Mouse (Mus musculus) heart, adult 2 months (tissue): ENCODE data around the gene Gm20696. TPM values are rescaled to one million over a fixed set of nuclear protein-coding genes. Genes with fewer than 3 reads are reported as not detected.
A peak's percentile ranks its signal among the peaks of the same experiment; 100 is the strongest.

ENCODE experiments used
- DNase-seq, 2 experiments: peaks; one replicate each; pipeline ENCODE4 v3.0.0; 2021
- H3K27ac ChIP-seq: fragments of 200-600 bp; 2 replicates; pipeline ENCODE4 v1.8.1; 2022
- H3K27me3 ChIP-seq: fragments of 200-500 bp; 2 replicates; pipeline ENCODE4 v1.6.1; 2012; ENCODE audit warnings: mild to moderate bottlenecking, low read length, inconsistent platforms, mixed read lengths; ENCODE audit not compliant: control insufficient read depth, insufficient read depth
- H3K36me3 ChIP-seq: fragments of 200-500 bp; 2 replicates; pipeline ENCODE4 v1.6.1; 2012; ENCODE audit warnings: low read length, inconsistent platforms; ENCODE audit not compliant: control insufficient read depth, insufficient read depth
- H3K4me1 ChIP-seq: fragments of 200-500 bp; 2 replicates; pipeline ENCODE4 v1.6.1; 2011; ENCODE audit warnings: low read length; ENCODE audit not compliant: control insufficient read depth, insufficient read depth
- H3K4me3 ChIP-seq: fragments of 200-600 bp; 2 replicates; pipeline ENCODE4 v1.8.1; 2022
- H3K79me2 ChIP-seq: fragments of 200-500 bp; replicated peaks from 2 replicates; pipeline ENCODE4 v1.6.1; 2012; ENCODE audit warnings: mild to moderate bottlenecking, inconsistent platforms, low read length, moderate library complexity, mixed read lengths; ENCODE audit not compliant: control insufficient read depth, insufficient read depth
- H3K9ac ChIP-seq: fragments of 200-500 bp; 2 replicates; pipeline ENCODE4 v1.6.1; 2012; ENCODE audit warnings: low read depth, mild to moderate bottlenecking, control low read depth, inconsistent platforms, low read length, mixed read lengths
- CTCF ChIP-seq: fragments of 200-600 bp; IDR thresholded peaks from 2 replicates; pipeline ENCODE4 v1.8.1; 2022; ENCODE audit warnings: antibody characterized with exemption, mild to moderate bottlenecking, moderate library complexity
- EP300 ChIP-seq: fragments of 200-500 bp; IDR thresholded peaks from 2 replicates; pipeline ENCODE4 v1.6.1; 2011; ENCODE audit warnings: low read depth, low read length, control low read depth; ENCODE audit not compliant: insufficient read depth
- POLR2A ChIP-seq: fragments of 200-500 bp; IDR thresholded peaks from 2 replicates; pipeline ENCODE4 v1.6.1; 2011; ENCODE audit warnings: mild to moderate bottlenecking, low read depth, low read length, control low read depth; ENCODE audit not compliant: insufficient read depth
- WGBS: fragments of 180-500 bp; shearing (Covaris S2); methylation state at CpG from one replicate; pipeline ENCODE4 v1.1.7; 2018; 5-methylcytosine and 5-hydroxymethylcytosine counted together
- intact Hi-C: fragments of 180-260 bp; cut with DNase I; formaldehyde crosslinking; loops from one replicate; pipeline ENCODE4 v1.15.1; 2025
- polyA plus RNA-seq: library from polyadenylated mRNA; depleted of rRNA; stranded (reverse); fragments of >200 nt; gene quantifications from 2 replicates; pipeline ENCODE4 v1.2.3, GENCODE M21; 2012
- total RNA-seq, 2 experiments: library from RNA; stranded (reverse); gene quantifications; 2 replicates each; pipeline ENCODE4 v1.2.3; 2021

Gm20696 gene
- total and polyA plus RNA-seq, 3 experiments: 0.61 to 1.7 (median 1.4) TPM

- intact Hi-C loops: loop anchor here (10.0 kb wide), 3 partner anchors 89 to 1001 kb away; no protein-coding TSS in a partner anchor
- no peaks in the 10 kb centered on the region for H3K4me1 ChIP-seq
- H3K27me3 ChIP-seq: peaks cover 1% of the 10 kb centered on the region
- DNase-seq: no peak
- WGBS: 57% methylated on average over 8 of the region's 8 CpGs
- peak; percentile 47 for TF ChIP-seq CTCF
- no peak for TF ChIP-seq POLR2A
- no peaks in the 10 kb centered on the region for H3K79me2 ChIP-seq
- no peak overlapping the region for H3K27ac ChIP-seq
- H3K4me3 ChIP-seq: no peak overlapping the region
- H3K9ac ChIP-seq: no peak overlapping the region
- H3K36me3 ChIP-seq: no peaks in the 10 kb centered on the region
These were observed 141.2 kb downstream of the Gm20696 start for GRCm38 (mm10) chr6:99525351-99525750.

GRCm38 (mm10) chr6:99523679-99524370 lies 142.8 kb downstream of the Gm20696 start:
- H3K79me2 ChIP-seq: no peaks in the 10 kb centered on the region
- intact Hi-C loops: loop anchor here (5.0 to 10.0 kb wide), 9 partner anchors 37 to 999 kb away; partner anchors contain the start of gene Rybp
- H3K9ac ChIP-seq: peak overlapping the region; percentile 77
- peak in 1 of 2 experiments; percentile 17 for DNase-seq
- H3K4me1 ChIP-seq: no peaks in the 10 kb centered on the region
- H3K36me3 ChIP-seq: no peaks in the 10 kb centered on the region
- WGBS: 32% methylated on average over 10 of the region's 10 CpGs
- H3K27ac ChIP-seq: peak overlapping the region; percentile 99
- TF ChIP-seq POLR2A: no peak
- TF ChIP-seq CTCF: no peak
- TF ChIP-seq EP300: no peak
- H3K4me3 ChIP-seq: peak overlapping the region; percentile 85
- H3K27me3 ChIP-seq: no peaks in the 10 kb centered on the region

GRCm38 (mm10) chr6:99523109-99523632 lies 143.4 kb downstream of the Gm20696 start:
- intact Hi-C loops: loop anchor here (5.0 to 10.0 kb wide), 9 partner anchors 36 to 998 kb away; partner anchors contain the start of gene Rybp
- Histone ChIP-seq H3K4me1 (no peaks in the 10 kb centered on the region), H3K4me3 (peak overlapping the region; percentile 85), H3K27me3 (no peaks in the 10 kb centered on the region), H3K36me3 (no peaks in the 10 kb centered on the region), H3K9ac (peak overlapping the region; percentile 77), H3K79me2 (no peaks in the 10 kb centered on the region), H3K27ac (peak overlapping the region; percentile 99)
- peak; percentile 85 to 87 for DNase-seq
- TF ChIP-seq CTCF (no peak; the same call in 1 of the 2 replicates), POLR2A (peak; percentile 77), EP300 (peak; percentile 41)
- WGBS: 1% methylated on average over 22 of the region's 22 CpGs

GRCm38 (mm10) chr6:99522359-99523108 lies 144.1 kb downstream of the Gm20696 start, which contains the start of gene Foxp1:
TSS of gene Foxp1 (minus strand) at chr6:99522721.
- WGBS: 1% methylated on average over 72 of the region's 72 CpGs
- TF ChIP-seq CTCF: no peak
- TF ChIP-seq POLR2A: peak; percentile 40; the same call in 1 of the 2 replicates
- no peaks in the 10 kb centered on the region for H3K4me1 ChIP-seq
- peak within 1 kb of the TSS; percentile 81 for H3K9ac ChIP-seq
- H3K4me3 ChIP-seq: peak within 1 kb of the TSS; percentile 85
- H3K27me3 ChIP-seq: no peaks in the 10 kb centered on the region
- intact Hi-C loops: loop anchor here (5.0 to 10.0 kb wide), 9 partner anchors 35 to 998 kb away; partner anchors contain the start of gene Rybp
- peak; percentile 87 to 88 for DNase-seq
- H3K36me3 ChIP-seq: no peaks in the 10 kb centered on the region
- no peaks in the 10 kb centered on the region for H3K79me2 ChIP-seq
- peak within 1 kb of the TSS; percentile 99 for H3K27ac ChIP-seq

GRCm38 (mm10) chr6:99521641-99522358 lies 144.8 kb downstream of the Gm20696 start:
- Histone ChIP-seq H3K27me3 (no peaks in the 10 kb centered on the region), H3K27ac (peak overlapping the region; percentile 99), H3K36me3 (no peaks in the 10 kb centered on the region), H3K9ac (peak overlapping the region; percentile 81), H3K79me2 (no peaks in the 10 kb centered on the region), H3K4me1 (no peaks in the 10 kb centered on the region), H3K4me3 (peak overlapping the region; percentile 85)
- WGBS: under 1% methylated on average over 64 of the region's 64 CpGs
- DNase-seq: peak; percentile 70 to 76
- intact Hi-C loops: loop anchor here (5.0 to 10.0 kb wide), 9 partner anchors 34 to 997 kb away; partner anchors contain the start of gene Rybp
- TF ChIP-seq CTCF (no peak), POLR2A (no peak), EP300 (no peak)
